12 mouse cellular contexts compared by ENCODE assay signal in the genomic region with DNA sequence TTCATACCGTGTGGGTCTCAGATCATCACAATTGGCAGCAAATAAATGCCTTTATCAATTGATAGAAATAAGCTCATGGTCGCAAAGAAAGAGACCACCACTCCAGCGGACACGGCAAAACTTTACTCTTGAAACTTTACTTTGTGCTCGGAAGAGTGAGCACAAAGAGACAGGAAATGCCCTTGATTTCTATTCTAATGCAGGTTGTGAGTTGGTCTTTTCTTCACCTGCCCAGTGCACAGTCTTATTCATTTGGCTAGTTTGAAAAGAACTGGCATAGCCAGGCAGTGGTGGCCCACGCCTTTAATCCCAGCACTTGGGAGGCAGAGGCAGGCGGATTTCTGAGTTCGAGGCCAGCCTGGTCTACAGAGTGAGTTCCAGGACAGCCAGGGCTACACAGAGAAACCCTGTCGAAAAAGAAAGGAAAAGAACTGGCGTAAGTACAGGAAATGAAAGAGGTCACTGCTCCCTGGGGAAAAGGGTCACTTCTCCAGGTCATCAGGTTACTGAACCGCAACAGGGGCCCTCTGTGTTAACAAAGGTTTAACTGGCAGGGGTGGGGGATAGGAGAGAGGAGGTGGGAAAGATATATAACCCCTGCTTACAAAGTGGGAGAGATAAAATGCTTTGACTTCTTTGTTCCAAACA. TPM values are rescaled to one million over a fixed set of nuclear protein-coding genes. Genes with fewer than 3 reads are reported as not detected.
DNase-seq lines count a peak whose midpoint lies in the region; ATAC-seq and TF ChIP-seq lines count a peak whose summit lies in the region.
"Had no signal": no experiment of that assay in that cellular context is flagged by ENCODE, and none has a peak within 500 bp of the region (broad histone marks: within the 10 kb centered on the region; RNA-seq: fewer than 3 reads in every experiment).

No protein-coding gene starts in this region.

- H3K4me3 ChIP-seq in lung, postnatal 0 days (ENCODE audit: low read depth, low read length): no peak overlapping the region
- H3K4me3 ChIP-seq in hindbrain, postnatal 0 days (ENCODE audit: low read length): no peak overlapping the region; the same call in 1 of the 2 replicates
- 0 out of 2 replicates have a peak overlapping the region, but pooled peaks have one; percentile 32 for H3K4me3 ChIP-seq in neural tube, embryonic 13.5 days

- no peak for TF ChIP-seq EP300 in lung, postnatal 0 days (IDR thresholded peaks at IDR 0.05)

- H3K4me1 ChIP-seq in lung, postnatal 0 days (ENCODE audit: insufficient read depth, low read depth, low read length): no peaks in the 10 kb centered on the region
- H3K4me1 ChIP-seq in hindbrain, postnatal 0 days (ENCODE audit: insufficient read depth, low read length): no peaks in the 10 kb centered on the region
- H3K4me1 ChIP-seq in neural tube, embryonic 13.5 days (replicated peaks): no peaks in the 10 kb centered on the region; the same call in 1 of the 2 replicates
- H3K4me1 ChIP-seq: embryonic facial prominence, embryonic 15.5 days; heart, embryonic 13.5 days had no signal

- no peaks in the 10 kb centered on the region for H3K27me3 ChIP-seq in lung, postnatal 0 days (replicated peaks; ENCODE audit: insufficient read depth, low read length)
- no peaks in the 10 kb centered on the region for H3K27me3 ChIP-seq in hindbrain, postnatal 0 days (ENCODE audit: insufficient read depth, low read length)
- peaks cover 4% of the 10 kb centered on the region; the same call in 1 of the 2 replicates for H3K27me3 ChIP-seq in neural tube, embryonic 13.5 days
- H3K27me3 ChIP-seq: embryonic facial prominence, embryonic 15.5 days had no signal

- H3K27ac ChIP-seq in lung, postnatal 0 days (ENCODE audit: low read length): no peak overlapping the region
- no peak overlapping the region for H3K27ac ChIP-seq in hindbrain, postnatal 0 days
- no peak overlapping the region for H3K27ac ChIP-seq in neural tube, embryonic 13.5 days (replicated peaks)
- H3K27ac ChIP-seq: embryonic facial prominence, embryonic 15.5 days; heart, embryonic 13.5 days; left cerebral cortex, adult 2 months had no signal

- no peaks in the 10 kb centered on the region for H3K9me3 ChIP-seq in lung, postnatal 0 days (ENCODE audit: low read length)
- H3K9me3 ChIP-seq in hindbrain, postnatal 0 days (ENCODE audit: low read length): no peaks in the 10 kb centered on the region
- no peaks in the 10 kb centered on the region for H3K9me3 ChIP-seq in neural tube, embryonic 13.5 days
- H3K9me3 ChIP-seq: embryonic facial prominence, embryonic 15.5 days; heart, embryonic 13.5 days had no signal

- TF ChIP-seq CTCF in lung, postnatal 0 days (IDR thresholded peaks at IDR 0.05): no peak
- no peak for TF ChIP-seq CTCF in hindbrain, postnatal 0 days (IDR thresholded peaks at IDR 0.05; ENCODE audit: low read depth)

- H3K9ac ChIP-seq in lung, postnatal 0 days (replicated peaks; ENCODE audit: low read depth): no peak overlapping the region
- no peak overlapping the region for H3K9ac ChIP-seq in hindbrain, postnatal 0 days (replicated peaks; ENCODE audit: low read length)
- peak overlapping the region; percentile 65; the same call in 1 of the 2 replicates for H3K9ac ChIP-seq in neural tube, embryonic 13.5 days
- H3K9ac ChIP-seq: embryonic facial prominence, embryonic 15.5 days had no signal

- peak overlapping the region; percentile 42; the same call in 1 of the 2 replicates for H3K4me2 ChIP-seq in lung, postnatal 0 days (replicated peaks; ENCODE audit: low read depth, low read length)
- peak overlapping the region; percentile 51; the same call in 1 of the 2 replicates for H3K4me2 ChIP-seq in hindbrain, postnatal 0 days (ENCODE audit: low read depth, low read length)
- H3K4me2 ChIP-seq in neural tube, embryonic 13.5 days: peak overlapping the region; percentile 53; the same call in 1 of the 2 replicates

- H3K36me3 ChIP-seq in lung, postnatal 0 days (ENCODE audit: insufficient read depth, low read length): no peaks in the 10 kb centered on the region
- H3K36me3 ChIP-seq in hindbrain, postnatal 0 days (ENCODE audit: insufficient read depth, low read length): no peaks in the 10 kb centered on the region
- no peaks in the 10 kb centered on the region for H3K36me3 ChIP-seq in neural tube, embryonic 13.5 days
- H3K36me3 ChIP-seq: embryonic facial prominence, embryonic 15.5 days; heart, embryonic 13.5 days had no signal

- DNase-seq in lung, postnatal 0 days (ENCODE audit: low spot score): no peak
- DNase-seq in lung, postnatal 10 days: no peak
- DNase-seq in ZHBTc4 (ENCODE audit: low read depth, low spot score): peak; percentile 67
- no peak for DNase-seq in hindbrain, postnatal 0 days (ENCODE audit: low spot score)
- DNase-seq in urinary bladder, adult 18-20 months (ENCODE audit: low spot score in 2 of 2): no peak
- no peak for DNase-seq in adrenal gland, adult 8-10 months

- 78% methylated on average over 11 of the region's 11 CpGs for WGBS in lung, postnatal 0 days
- WGBS in hindbrain, postnatal 0 days: 72% methylated on average over 11 of the region's 11 CpGs
- WGBS in neural tube, embryonic 13.5 days: 66% methylated on average over 11 of the region's 11 CpGs

- no peak for ATAC-seq in lung, postnatal 0 days
- no peak for ATAC-seq in hindbrain, postnatal 0 days
- no peak for ATAC-seq in neural tube, embryonic 13.5 days (ENCODE audit: low read depth)

RNA-seq across cellular contexts. Expression of gene Spns3, which starts 19.5 kb away (rescaled TPM):
- polyA plus RNA-seq in lung, postnatal 0 days (2015; fragmentation: Nextera tagmentation; extraction: Ambion mirVana): 0.06 and 0.12 TPM in 2 replicates
- total RNA-seq in hindbrain, postnatal 0 days (2014; rRNA removed): 0.10 TPM in 1 of 2 replicates, not detected in the other
- 0.13 and 0.25 TPM in 2 replicates for polyA plus RNA-seq in hindbrain, postnatal 0 days (2015; fragmentation: Nextera tagmentation; extraction: Ambion mirVana)
- 0.04 TPM in 1 of 2 replicates, not detected in the other for polyA plus RNA-seq in neural tube, embryonic 13.5 days (2015; fragmentation: Nextera tagmentation; extraction: Ambion mirVana)
- under 1 TPM in 3 of 4 experiments, not detected in 1; 0.12 to 0.25 (median 0.19) TPM for total RNA-seq in adrenal gland, adult 8-10 months (2022)
- polyA plus RNA-seq: forebrain, embryonic 16.5 days; stomach, embryonic 14.5 days had no signal

RNA-seq across cellular contexts. Expression of gene Ube2g1, which starts 37.3 kb away (rescaled TPM):
- polyA plus RNA-seq in lung, postnatal 0 days (2015; fragmentation: Nextera tagmentation; extraction: Ambion mirVana): 44.9 and 48.4 TPM in 2 replicates
- 32.0 and 40.1 TPM in 2 replicates for total RNA-seq in hindbrain, postnatal 0 days (2014; rRNA removed)
- 65.4 and 68.1 TPM in 2 replicates for polyA plus RNA-seq in hindbrain, postnatal 0 days (2015; fragmentation: Nextera tagmentation; extraction: Ambion mirVana)
- polyA plus RNA-seq in neural tube, embryonic 13.5 days (2015; fragmentation: Nextera tagmentation; extraction: Ambion mirVana): 108 and 121 TPM in 2 replicates
- 10 to 100 TPM; 40.7 to 55.4 (median 49.6) TPM for total RNA-seq in adrenal gland, adult 8-10 months (2022)
